Mouse (Mus musculus): ENCODE data around the gene Dstyk.

DNA sequence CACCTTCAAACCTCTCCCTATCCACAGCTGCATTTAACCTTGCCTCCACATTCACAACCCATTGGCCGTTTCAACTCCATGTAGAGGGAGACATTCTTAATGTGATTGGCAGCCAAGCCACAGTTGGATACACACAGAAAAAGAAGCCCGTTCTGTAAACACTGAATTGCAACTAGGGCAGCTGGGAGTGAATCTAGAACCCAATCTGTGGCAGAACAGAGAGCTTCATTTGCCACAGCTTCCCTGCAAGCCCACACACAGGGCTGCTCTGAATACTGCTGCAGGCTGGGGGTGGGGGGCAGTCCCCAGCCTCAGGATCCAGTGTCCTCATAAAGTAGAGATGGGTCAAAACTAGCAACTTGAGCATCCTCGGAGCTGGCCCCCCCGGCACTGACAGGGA is 31.1 kb upstream of the Dstyk start:
- TF ChIP-seq CTCF (IDR thresholded peaks at IDR 0.05; ENCODE audit: low read depth), result no peak
- TF ChIP-seq EP300 (IDR thresholded peaks at IDR 0.05; ENCODE audit: low read depth), result no peak

All from heart, postnatal 0 days (tissue).